Mouse (Mus musculus) adrenal gland, adult 10 weeks (tissue): ENCODE results near the gene Abi1. TPM values are rescaled to one million over a fixed set of nuclear protein-coding genes. Genes with fewer than 3 reads are reported as not detected.

Source experiments
- polyA plus RNA-seq: library from polyadenylated mRNA; stranded (reverse); fragments of 350-450 nt; fragmentation: Illumina TruSeq; extraction: RNeasy Lipid Tissue Mini Kit (QIAGEN cat#74804); gene quantifications from one replicate; pipeline ENCODE4 v1.2.3, GENCODE M21; 2014; ENCODE audit warnings: low read depth, low replicate concordance

Gene Abi1
- 177 TPM for polyA plus RNA-seq

GRCm38 (mm10) chr2:23040001-23040646, at the start of gene Abi1:
TSS of gene Abi1 (minus strand) at chr2:23040241.

GRCm38 (mm10) chr2:23067552-23068369, 27.7 kb upstream of the Abi1 start, which contains the start of gene Acbd5:
TSS of gene Acbd5 (plus strand) at chr2:23068167.

DNA sequence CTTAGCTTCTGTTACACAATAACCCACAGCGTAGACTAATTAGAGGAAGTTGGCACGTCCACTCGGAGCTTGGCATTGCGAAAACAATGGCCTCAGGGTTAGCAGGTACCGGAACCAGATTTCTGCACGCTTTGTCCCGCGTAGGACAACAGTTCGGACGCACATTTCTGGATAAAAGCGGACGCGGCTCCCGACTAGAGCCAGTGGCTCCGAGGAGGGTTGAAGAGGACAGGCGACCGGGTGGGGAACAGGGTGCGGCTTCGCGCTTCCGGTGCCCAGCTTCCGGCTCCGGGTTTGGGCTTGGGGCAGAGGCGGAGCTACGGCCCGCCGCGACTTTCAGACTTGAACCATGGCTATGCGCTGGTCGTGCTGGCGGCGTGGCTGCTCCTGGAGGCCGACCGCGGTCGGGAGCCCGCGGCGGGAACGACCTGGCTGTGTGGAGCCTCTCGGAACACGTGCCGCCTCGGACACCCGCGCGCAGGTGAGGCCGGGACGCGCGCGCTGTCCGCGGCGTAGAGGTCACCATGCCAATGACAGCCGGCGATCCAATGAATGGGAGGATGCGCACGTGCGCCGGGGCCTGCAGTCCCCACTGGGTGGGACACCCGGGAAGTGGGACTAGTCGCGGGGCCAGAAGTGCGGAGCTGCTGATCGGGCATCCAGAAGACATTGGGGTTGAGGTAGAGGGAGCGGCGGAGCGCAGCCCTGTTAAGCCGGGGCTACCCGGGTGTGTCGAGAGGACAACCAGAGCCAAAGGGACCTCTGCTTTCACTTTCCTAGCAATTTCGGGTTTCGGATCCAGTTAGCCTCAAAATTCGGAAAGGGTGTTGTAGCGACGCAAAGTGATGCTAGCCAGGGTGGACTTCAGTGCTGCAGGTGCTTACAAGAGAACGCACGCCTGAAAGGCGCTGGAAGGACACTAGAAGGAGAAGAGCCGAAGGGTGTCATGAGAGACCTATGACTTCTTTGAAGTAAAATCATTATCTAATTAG, 144.5 kb downstream of the Abi1 start, which contains the start of gene Pdss1:
Gene Pdss1, plus strand, starts transcription at position 241 of the 992 bp plus-strand sequence.

Other genes with a start within 250 kb of the Abi1 start
- gene Pdss1, start 144.7 kb downstream of the Abi1 start, polyA plus RNA-seq = 19.1 TPM
- 285 TPM for gene Acbd5, start 27.9 kb upstream of the Abi1 start, polyA plus RNA-seq
- 5.5 TPM for gene Mastl, start 115.8 kb upstream of the Abi1 start, polyA plus RNA-seq
- gene Yme1l1, start 116.1 kb upstream of the Abi1 start, polyA plus RNA-seq = 310 TPM
- gene 4931423N10Rik, start 167.2 kb upstream of the Abi1 start, polyA plus RNA-seq = not detected